Mouse (Mus musculus) kidney, postnatal 14 days (tissue): ENCODE measurements around the gene Btg1.

ENCODE experiments used
- DNase-seq: peaks from one replicate; pipeline ENCODE4 v3.0.0; 2022; ENCODE audit warnings: mixed read lengths

Gene Btg1

GRCm38 (mm10) chr10:96632271-96633144 is 15.7 kb downstream of the Btg1 start:
- no peak for DNase-seq

GRCm38 (mm10) chr10:96633145-96633516 is 16.3 kb downstream of the Btg1 start:
- DNase-seq: no peak

DNA sequence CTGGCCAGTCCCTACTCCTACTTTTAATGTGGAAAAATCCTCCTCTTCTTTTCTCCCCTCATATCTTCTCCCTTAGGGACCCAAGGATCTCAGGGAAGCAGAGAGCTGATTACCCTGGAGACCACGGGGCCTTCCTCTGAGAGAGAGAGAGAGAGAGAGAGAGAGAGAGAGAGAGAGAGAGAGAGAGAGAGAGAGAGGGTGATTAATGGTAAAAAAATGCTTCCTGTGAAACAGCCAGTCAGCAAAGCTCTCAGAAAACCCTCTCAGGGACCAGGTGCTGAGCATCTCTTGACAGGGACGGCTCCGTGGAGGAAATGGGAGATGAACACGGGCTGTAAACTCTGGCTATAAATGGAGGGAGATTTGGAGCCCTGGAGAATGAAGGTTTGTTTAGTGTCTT is 18.7 kb downstream of the Btg1 start:
- no peak for DNase-seq

DNA sequence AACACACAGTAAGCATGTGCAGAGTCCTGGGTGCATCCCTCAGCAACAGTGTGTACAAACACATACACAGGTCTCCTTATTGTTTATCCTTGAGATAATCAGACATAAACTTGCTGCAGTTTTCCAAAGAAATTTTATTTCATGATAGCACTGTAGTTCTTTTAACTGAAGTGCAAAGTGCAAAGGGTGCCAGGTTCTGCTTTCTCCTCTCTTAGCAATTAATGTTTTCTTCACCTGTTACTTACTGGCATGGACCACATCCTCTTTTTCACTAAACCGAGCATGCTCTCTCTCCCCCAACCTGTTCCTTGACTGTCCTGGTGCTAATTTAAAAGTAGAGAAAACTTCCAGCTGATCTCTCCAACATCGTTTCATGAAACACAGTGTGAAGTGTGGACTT is 21.7 kb downstream of the Btg1 start:
- DNase-seq: no peak

DNA sequence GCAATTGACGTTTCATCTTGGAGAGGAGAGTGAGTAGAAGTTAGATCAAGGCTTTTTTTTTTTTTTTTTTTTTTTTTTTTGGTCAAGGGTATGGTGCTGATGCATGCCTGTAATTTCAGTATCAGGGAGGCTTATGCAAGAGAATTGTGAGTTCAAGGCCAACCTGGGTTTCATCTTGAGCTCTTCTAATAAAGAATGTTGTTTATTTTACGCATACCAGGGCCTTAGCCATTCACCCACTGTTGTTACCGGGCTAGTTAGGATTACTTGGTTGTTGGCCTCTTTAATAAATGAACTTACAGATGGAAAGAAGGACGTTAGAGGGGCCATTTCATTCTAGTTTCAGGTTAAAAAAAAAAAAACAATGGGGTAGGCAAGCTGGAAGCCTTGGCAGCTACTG is 25.2 kb downstream of the Btg1 start:
- DNase-seq: no peak

- DNase-seq: no peak
Measured at GRCm38 (mm10) chr10:96642751-96643150, 25.9 kb downstream of the Btg1 start.

- DNase-seq: no peak
Measured at GRCm38 (mm10) chr10:96645183-96645582, 28.4 kb downstream of the Btg1 start.

GRCm38 (mm10) chr10:96646024-96646866 is 29.4 kb downstream of the Btg1 start:
- peak; percentile 38 for DNase-seq

- DNase-seq: no peak
Measured at GRCm38 (mm10) chr10:96646867-96647462, 30.2 kb downstream of the Btg1 start.

- no peak for DNase-seq
Measured at GRCm38 (mm10) chr10:96648161-96648561, 31.4 kb downstream of the Btg1 start.

- no peak for DNase-seq
Measured at GRCm38 (mm10) chr10:96649524-96649923, 32.7 kb downstream of the Btg1 start.

GRCm38 (mm10) chr10:96652372-96652771 is 35.6 kb downstream of the Btg1 start:
- DNase-seq: no peak

- peak; percentile 32 for DNase-seq
Measured at GRCm38 (mm10) chr10:96653030-96653429, 36.2 kb downstream of the Btg1 start.

DNA sequence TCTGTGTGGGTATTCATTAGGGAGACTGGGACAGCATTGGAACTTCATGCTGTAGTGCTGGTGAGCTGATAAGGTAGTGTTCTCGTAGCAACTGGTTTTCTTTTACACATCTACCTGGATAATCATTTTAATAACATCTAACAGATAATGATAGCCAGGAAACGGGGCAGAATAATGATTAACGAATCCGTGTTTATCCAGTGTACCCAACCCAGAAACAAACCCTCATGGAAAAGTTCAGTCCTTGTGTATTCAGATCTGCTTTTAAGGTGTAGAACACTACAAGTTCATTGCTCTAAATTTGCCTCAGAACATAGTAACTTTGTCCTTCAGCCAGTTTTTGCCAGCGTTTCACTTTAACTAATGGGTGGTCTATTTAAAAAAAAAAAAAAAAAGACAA is 37.3 kb downstream of the Btg1 start:
- no peak for DNase-seq

DNA sequence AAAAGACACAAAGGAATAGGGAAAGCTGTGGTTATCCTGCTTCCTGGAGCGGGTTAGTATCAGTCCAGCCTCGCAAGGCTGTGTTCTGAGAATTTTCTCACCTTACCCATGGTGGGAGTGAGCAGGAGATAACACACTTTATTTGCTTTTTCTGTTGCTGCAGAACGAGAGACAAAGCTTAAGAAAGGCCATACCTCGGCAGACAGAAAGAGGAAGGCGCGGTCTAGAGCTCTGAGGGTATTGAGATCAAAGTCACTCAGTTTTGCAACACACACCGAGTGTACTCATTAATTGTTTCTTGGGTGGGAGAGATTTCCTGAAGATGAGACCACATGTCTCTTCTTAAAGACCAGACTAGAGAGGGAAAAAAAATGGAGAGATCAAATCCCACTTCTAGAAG is 37.8 kb downstream of the Btg1 start:
- no peak for DNase-seq

DNA sequence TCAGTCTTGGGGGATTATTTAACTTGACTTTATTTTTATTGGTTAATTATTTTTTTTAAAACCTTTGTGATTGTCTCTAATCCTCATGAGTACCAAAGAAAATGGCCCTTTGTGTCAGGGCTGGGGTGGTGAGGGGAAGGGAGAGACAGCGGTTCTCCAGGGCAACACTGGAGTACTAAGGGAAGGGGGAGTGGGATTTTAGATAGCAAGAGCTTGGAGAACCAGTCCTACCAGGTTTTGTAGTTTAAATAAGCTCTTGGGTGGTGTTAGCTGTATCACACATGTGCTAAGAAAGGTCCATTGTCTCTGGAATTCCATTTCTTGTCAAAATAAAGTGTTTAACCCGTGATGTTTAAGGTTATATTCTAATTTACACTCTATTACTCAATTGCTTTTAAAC is 38.3 kb downstream of the Btg1 start:
- no peak for DNase-seq

GRCm38 (mm10) chr10:96656176-96656575 is 39.4 kb downstream of the Btg1 start:
- no peak for DNase-seq

DNA sequence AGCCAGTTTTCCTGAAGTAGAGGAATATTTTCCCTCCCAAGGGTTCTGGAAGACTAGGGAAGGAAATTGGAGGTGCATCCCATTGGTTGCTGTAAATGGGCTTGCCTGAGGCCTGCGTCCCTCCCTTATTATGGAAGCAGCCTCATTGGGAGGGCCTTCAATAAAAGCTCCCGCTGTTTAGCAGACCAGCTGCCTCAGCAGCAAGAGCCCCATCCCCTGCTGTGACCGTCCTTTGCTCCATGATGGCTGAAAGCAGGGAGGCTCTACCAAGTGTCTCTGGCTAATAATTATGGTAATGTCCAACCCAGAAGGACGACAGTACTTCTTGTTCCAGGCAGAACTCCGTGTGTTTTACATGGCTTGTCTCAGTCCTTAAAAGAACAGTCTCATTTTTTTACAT is 42.1 kb downstream of the Btg1 start:
- peak; percentile 26 for DNase-seq

GRCm38 (mm10) chr10:96660280-96660985 is 43.6 kb downstream of the Btg1 start:
- no peak for DNase-seq

DNA sequence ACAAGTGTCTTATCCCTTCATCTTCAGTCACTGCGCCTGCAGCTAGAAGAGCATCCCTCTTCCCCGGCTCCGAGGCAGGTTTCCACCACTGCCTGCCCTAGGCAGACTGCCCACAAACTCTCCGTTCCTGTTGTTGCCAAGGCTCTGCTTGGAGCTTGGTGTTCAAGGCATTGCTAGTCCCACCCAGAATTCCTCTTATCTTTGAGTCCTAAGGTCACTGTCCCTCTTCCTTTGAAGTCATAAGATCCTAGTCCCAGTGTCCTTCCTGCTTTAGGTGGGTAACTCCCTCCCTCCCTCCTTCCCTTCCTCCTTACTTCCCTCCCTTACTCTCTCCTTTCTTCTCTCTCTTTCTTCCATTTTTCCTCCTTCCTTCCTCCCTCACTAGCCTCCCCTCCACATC is 46.2 kb downstream of the Btg1 start:
- DNase-seq: no peak

DNA sequence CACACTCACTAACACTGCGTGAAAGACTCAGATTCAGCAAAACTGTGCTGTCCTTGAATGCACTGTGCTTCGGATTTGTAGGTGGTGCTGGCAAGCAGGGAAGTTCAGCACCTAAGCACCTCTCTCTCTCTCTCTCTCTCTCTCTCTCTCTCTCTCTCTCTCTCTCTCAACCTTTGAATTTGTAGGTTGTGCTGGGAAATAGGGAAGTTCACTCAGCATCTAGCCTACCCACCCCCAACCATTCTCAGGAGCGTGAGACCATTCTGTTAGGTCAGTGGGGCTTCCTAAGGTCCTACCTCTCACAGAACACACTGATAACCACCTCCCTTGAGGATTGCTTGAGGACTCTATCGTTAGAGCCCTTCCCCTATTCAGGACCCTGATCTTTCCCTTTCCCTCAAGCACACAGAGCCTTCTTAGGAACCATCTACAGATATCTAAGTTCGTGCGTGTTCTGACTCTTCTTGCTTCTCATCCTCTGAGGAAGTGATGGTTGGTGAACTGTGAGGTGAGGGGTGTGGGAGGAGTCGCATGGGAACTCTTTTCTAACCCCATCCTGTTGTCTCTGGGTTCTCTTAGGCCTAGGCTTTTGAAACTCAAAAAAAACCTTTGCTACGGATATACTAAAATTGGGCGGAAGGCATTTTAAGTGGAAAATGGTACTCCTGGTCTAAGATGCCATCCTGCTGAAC is 47.1 kb downstream of the Btg1 start:
- no peak for DNase-seq
